In the genomic region with DNA sequence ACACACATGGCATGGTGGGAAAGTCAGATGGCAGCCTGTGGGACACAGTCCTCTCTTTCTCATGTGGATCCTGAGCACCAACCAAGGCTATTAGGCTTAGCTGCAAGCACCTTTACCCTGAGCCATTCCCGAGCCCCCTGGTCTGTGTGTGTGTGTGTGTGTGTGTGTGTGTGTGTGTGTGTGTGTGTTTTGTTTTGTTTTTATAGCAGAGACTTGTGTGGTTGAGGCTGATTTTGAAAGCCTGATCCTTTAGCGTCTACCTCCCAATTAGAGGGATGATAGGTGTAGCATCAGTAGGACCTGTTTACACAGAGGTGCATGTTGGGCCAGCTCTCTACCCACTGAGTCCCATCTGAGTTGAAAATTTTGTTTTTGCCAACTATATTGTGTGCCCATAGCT, we compare ENCODE assay signal across 8 mouse cellular contexts. TPM values are rescaled to one million over a fixed set of nuclear protein-coding genes. Genes with fewer than 3 reads are reported as not detected.
DNase-seq lines count a peak whose midpoint lies in the region; ATAC-seq and TF ChIP-seq lines count a peak whose summit lies in the region.

No protein-coding gene starts in this region.

- TF ChIP-seq CTCF in gastrocnemius, adult 2 months (IDR thresholded peaks at IDR 0.05), result no peak

- H3K4me2 ChIP-seq in neural tube, embryonic 11.5 days (ENCODE audit: low read depth), result peak overlapping the region; percentile 87
- peak overlapping the region; percentile 78 for H3K4me2 ChIP-seq in limb, embryonic 15.5 days
- H3K4me2 ChIP-seq in stomach, embryonic 16.5 days (ENCODE audit: low read depth, low read length), result peak overlapping the region; percentile 91

- H3K9ac ChIP-seq in neural tube, embryonic 11.5 days (ENCODE audit: low read length), result peak overlapping the region; percentile 93
- H3K9ac ChIP-seq in limb, embryonic 15.5 days, result peak overlapping the region; percentile 93
- peak overlapping the region; percentile 98 for H3K9ac ChIP-seq in stomach, embryonic 16.5 days (ENCODE audit: low read length)

- no peaks in the 10 kb centered on the region for H3K36me3 ChIP-seq in neural tube, embryonic 11.5 days (ENCODE audit: control insufficient read depth, insufficient read depth, low read length)
- peaks cover 6% of the 10 kb centered on the region; the same call in 1 of the 2 replicates for H3K36me3 ChIP-seq in limb, embryonic 15.5 days
- H3K36me3 ChIP-seq in stomach, embryonic 16.5 days (ENCODE audit: control insufficient read depth, insufficient read depth, low read length), result no peaks in the 10 kb centered on the region

- peaks cover 9% of the 10 kb centered on the region; the same call in 1 of the 2 replicates for H3K4me1 ChIP-seq in neural tube, embryonic 11.5 days (ENCODE audit: control insufficient read depth, insufficient read depth, low read length)
- peaks cover 21% of the 10 kb centered on the region for H3K4me1 ChIP-seq in limb, embryonic 15.5 days
- H3K4me1 ChIP-seq in stomach, embryonic 16.5 days (ENCODE audit: control insufficient read depth, insufficient read depth, low read length), result peaks cover 17% of the 10 kb centered on the region

- no peaks in the 10 kb centered on the region for H3K9me3 ChIP-seq in neural tube, embryonic 11.5 days (ENCODE audit: control insufficient read depth, low read length)
- H3K9me3 ChIP-seq in limb, embryonic 15.5 days, result no peaks in the 10 kb centered on the region
- no peaks in the 10 kb centered on the region for H3K9me3 ChIP-seq in stomach, embryonic 16.5 days (replicated peaks; ENCODE audit: control insufficient read depth, low read length)

- H3K4me3 ChIP-seq in gastrocnemius, adult 2 months, result peak overlapping the region; percentile 97
- H3K4me3 ChIP-seq in neural tube, embryonic 11.5 days (ENCODE audit: low read depth, low read length), result peak overlapping the region; percentile 69
- peak overlapping the region; percentile 69 for H3K4me3 ChIP-seq in limb, embryonic 15.5 days
- H3K4me3 ChIP-seq in stomach, embryonic 16.5 days (replicated peaks; ENCODE audit: low read length), result peak overlapping the region; percentile 84

- intact Hi-C loops in gastrocnemius, adult 2 months (cut with DNase I), result loop anchor here (10.0 kb wide), 1 partner anchor 531 kb away; no protein-coding TSS in a partner anchor

- 47% methylated on average over 2 of the region's 2 CpGs for WGBS in neural tube, embryonic 11.5 days
- WGBS in limb, embryonic 15.5 days, result 52% methylated on average over 2 of the region's 2 CpGs
- 52% methylated on average over 2 of the region's 2 CpGs for WGBS in stomach, embryonic 16.5 days

- H3K27ac ChIP-seq in gastrocnemius, adult 2 months, result peak overlapping the region; percentile 96
- no peak overlapping the region for H3K27ac ChIP-seq in neural tube, embryonic 11.5 days (ENCODE audit: low read depth, low read length)
- H3K27ac ChIP-seq in limb, embryonic 15.5 days, result peak overlapping the region; percentile 95; the same call in 1 of the 2 replicates
- H3K27ac ChIP-seq in stomach, embryonic 16.5 days (ENCODE audit: low read length), result peak overlapping the region; percentile 98

- ATAC-seq in neural tube, embryonic 11.5 days (ENCODE audit: insufficient read depth, low FRiP score, low TSS enrichment), result 0 out of 2 replicates have a peak, but pooled peaks have one; percentile 9
- no peak for ATAC-seq in limb, embryonic 15.5 days (ENCODE audit: insufficient number of reproducible peaks, low FRiP score, low TSS enrichment, low read depth)
- no peak for ATAC-seq in stomach, embryonic 16.5 days (ENCODE audit: insufficient read depth, low FRiP score)

- DNase-seq in gastrocnemius, adult 2 months, result no peak
- no peak for DNase-seq in gastrocnemius, postnatal 4 days (ENCODE audit: low spot score in 2 of 2)
- DNase-seq in neural tube, embryonic 11.5 days (ENCODE audit: low spot score), result no peak
- no peak for DNase-seq in neural tube, embryonic 10.5 days (ENCODE audit: extremely low spot score, low spot score)
- DNase-seq in urinary bladder, adult 18-20 months (ENCODE audit: low spot score in 2 of 2), result no peak
- no peak for DNase-seq in frontal cortex, postnatal 36 days (ENCODE audit: low spot score in 2 of 2)

- H3K27me3 ChIP-seq in neural tube, embryonic 11.5 days (ENCODE audit: control insufficient read depth, insufficient read depth, low read length), result no peaks in the 10 kb centered on the region
- H3K27me3 ChIP-seq in limb, embryonic 15.5 days, result no peaks in the 10 kb centered on the region
- H3K27me3 ChIP-seq in stomach, embryonic 16.5 days (ENCODE audit: control insufficient read depth, insufficient read depth, low read length), result no peaks in the 10 kb centered on the region

RNA-seq across cellular contexts. Expression of a gene that starts 4.7 kb away (rescaled TPM):
- 1 to 10 TPM; 1.8 TPM for total RNA-seq in gastrocnemius, adult 2 months (2021)
- 1 to 10 TPM; 2.6 to 3.1 TPM for total RNA-seq in gastrocnemius, postnatal 4 days (2021)
- 6.5 and 6.7 TPM in 2 replicates for polyA plus RNA-seq in neural tube, embryonic 11.5 days (2014; fragmentation: Nextera tagmentation; extraction: Ambion mirVana)
- 4.2 and 4.6 TPM in 2 replicates for polyA plus RNA-seq in limb, embryonic 15.5 days (2015; fragmentation: Nextera tagmentation; extraction: Ambion mirVana)
- polyA plus RNA-seq in stomach, embryonic 16.5 days (2015; fragmentation: Nextera tagmentation; extraction: Ambion mirVana), result 3.8 and 4.0 TPM in 2 replicates

RNA-seq across cellular contexts. Expression of a gene that starts 15.8 kb away (rescaled TPM):
- total RNA-seq in gastrocnemius, adult 2 months (2021), result 10 to 100 TPM in 1 of 2 experiments, 1 to 10 TPM in 1; 6.8 to 10.5 TPM
- 10 to 100 TPM; 16.0 to 17.7 TPM for total RNA-seq in gastrocnemius, postnatal 4 days (2021)
- 4.0 and 4.6 TPM in 2 replicates for polyA plus RNA-seq in neural tube, embryonic 11.5 days (2014; fragmentation: Nextera tagmentation; extraction: Ambion mirVana)
- polyA plus RNA-seq in limb, embryonic 15.5 days (2015; fragmentation: Nextera tagmentation; extraction: Ambion mirVana), result 8.8 and 11.9 TPM in 2 replicates
- 9.9 and 11.1 TPM in 2 replicates for polyA plus RNA-seq in stomach, embryonic 16.5 days (2015; fragmentation: Nextera tagmentation; extraction: Ambion mirVana)

RNA-seq across cellular contexts. Expression of a gene that starts 16.6 kb away (rescaled TPM):
- total RNA-seq in gastrocnemius, adult 2 months (2021), result 1 to 10 TPM; 4.7 to 5.6 TPM
- total RNA-seq in gastrocnemius, postnatal 4 days (2021), result 10 to 100 TPM; 13.6 to 18.2 TPM
- 45.7 and 46.6 TPM in 2 replicates for polyA plus RNA-seq in neural tube, embryonic 11.5 days (2014; fragmentation: Nextera tagmentation; extraction: Ambion mirVana)
- 41.7 and 42.3 TPM in 2 replicates for polyA plus RNA-seq in limb, embryonic 15.5 days (2015; fragmentation: Nextera tagmentation; extraction: Ambion mirVana)
- 28.6 and 33.6 TPM in 2 replicates for polyA plus RNA-seq in stomach, embryonic 16.5 days (2015; fragmentation: Nextera tagmentation; extraction: Ambion mirVana)

RNA-seq across cellular contexts. Expression of a gene that starts 38.1 kb away (rescaled TPM):
- total RNA-seq in gastrocnemius, adult 2 months (2021), result 1 to 10 TPM; 2.5 to 3.9 TPM
- 1 to 10 TPM; 1.2 to 1.7 TPM for total RNA-seq in gastrocnemius, postnatal 4 days (2021)
- polyA plus RNA-seq in neural tube, embryonic 11.5 days (2014; fragmentation: Nextera tagmentation; extraction: Ambion mirVana), result 0.43 and 0.80 TPM in 2 replicates
- polyA plus RNA-seq in limb, embryonic 15.5 days (2015; fragmentation: Nextera tagmentation; extraction: Ambion mirVana), result 0.81 and 1.0 TPM in 2 replicates
- 0.46 and 0.61 TPM in 2 replicates for polyA plus RNA-seq in stomach, embryonic 16.5 days (2015; fragmentation: Nextera tagmentation; extraction: Ambion mirVana)

RNA-seq across cellular contexts. Expression of a gene that starts 43.3 kb away (rescaled TPM):
- 1 to 10 TPM; 5.6 to 6.7 TPM for total RNA-seq in gastrocnemius, adult 2 months (2021)
- total RNA-seq in gastrocnemius, postnatal 4 days (2021), result 1 to 10 TPM; 5.2 to 6.6 TPM
- polyA plus RNA-seq in neural tube, embryonic 11.5 days (2014; fragmentation: Nextera tagmentation; extraction: Ambion mirVana), result 6.4 and 7.0 TPM in 2 replicates
- polyA plus RNA-seq in limb, embryonic 15.5 days (2015; fragmentation: Nextera tagmentation; extraction: Ambion mirVana), result 9.9 and 11.7 TPM in 2 replicates
- polyA plus RNA-seq in stomach, embryonic 16.5 days (2015; fragmentation: Nextera tagmentation; extraction: Ambion mirVana), result 26.0 and 31.2 TPM in 2 replicates
